Mouse (Mus musculus) ovary, adult 10 weeks (tissue): ENCODE measurements around the gene N4bp2l1. TPM values are rescaled to one million over a fixed set of nuclear protein-coding genes. Genes with fewer than 3 reads are reported as not detected.

ENCODE experiments used
- polyA plus RNA-seq: library from polyadenylated mRNA; stranded (reverse); fragments of 350-450 nt; fragmentation: Illumina TruSeq; extraction: RNeasy Lipid Tissue Mini Kit (QIAGEN cat#74804); gene quantifications from one replicate; pipeline ENCODE4 v1.2.3, GENCODE M21; 2014

The N4bp2l1 gene
- 35.9 TPM for polyA plus RNA-seq

GRCm38 (mm10) chr5:150597088-150597487 is at the start of gene N4bp2l1:
N4bp2l1 (minus strand) TSS chr5:150597188.

GRCm38 (mm10) chr5:150521937-150522866 is 74.8 kb downstream of the N4bp2l1 start, which contains the start of gene Brca2:
Brca2 (plus strand) TSS chr5:150522630.

Other genes starting within 250 kb of the N4bp2l1 start
- gene Zar1l, start 79.0 kb downstream of the N4bp2l1 start, polyA plus RNA-seq: 7.6 TPM
- 28.9 TPM for gene Brca2, start 74.6 kb downstream of the N4bp2l1 start, polyA plus RNA-seq
- gene N4bp2l2, start 69.0 kb upstream of the N4bp2l1 start, polyA plus RNA-seq: 108 TPM
- gene Pds5b, start 76.6 kb upstream of the N4bp2l1 start, polyA plus RNA-seq: 111 TPM